In the genomic region with DNA sequence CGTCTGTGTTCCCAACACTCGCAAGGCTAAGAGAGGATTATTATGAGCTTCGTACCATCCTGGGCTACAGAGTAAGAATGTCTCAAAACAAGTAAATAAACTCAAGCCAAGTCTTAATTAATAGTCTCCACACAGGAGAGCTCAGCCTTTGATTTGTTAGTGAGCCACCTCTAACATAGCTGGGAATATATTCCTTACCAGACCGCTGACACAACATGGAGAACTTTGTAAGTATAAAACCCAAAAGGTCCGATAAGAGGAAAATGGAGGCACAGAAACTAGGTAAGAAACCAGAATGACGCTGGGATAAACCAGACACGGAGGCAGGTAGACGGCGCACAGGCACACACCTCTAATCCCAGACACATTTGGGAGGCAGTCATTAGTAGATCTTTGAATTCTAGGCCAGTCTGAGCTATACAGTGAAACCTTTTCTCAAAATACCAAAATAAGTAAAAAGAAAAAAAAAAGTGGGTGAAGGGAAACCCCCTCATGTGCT, we compare ENCODE assay signal across 9 mouse cellular contexts. TPM values are rescaled to one million over a fixed set of nuclear protein-coding genes. Genes with fewer than 3 reads are reported as not detected.
DNase-seq lines count a peak whose midpoint lies in the region; TF ChIP-seq lines count a peak whose summit lies in the region.
"Had no signal": no experiment of that assay in that cellular context is flagged by ENCODE, and none has a peak within 500 bp of the region (broad histone marks: within the 10 kb centered on the region; RNA-seq: fewer than 3 reads in every experiment).

No protein-coding gene starts in this region.

- peaks cover 13% of the 10 kb centered on the region for H3K79me2 ChIP-seq in liver, adult 2 months (ENCODE audit: control insufficient read depth, insufficient read depth, low read length)
- H3K79me2 ChIP-seq in macrophage (ENCODE audit: inconsistent target): peaks cover 93% of the 10 kb centered on the region

- H3K9ac ChIP-seq in liver, adult 2 months (ENCODE audit: low read depth, low read length): peak overlapping the region; percentile 61

- TF ChIP-seq CTCF in liver, adult 2 months (IDR thresholded peaks at IDR 0.05; ENCODE audit: low read depth, low read length): no peak

- no peak for TF ChIP-seq POLR2A in liver, adult 2 months (IDR thresholded peaks at IDR 0.05; ENCODE audit: extremely low read depth, insufficient read depth, low read length)

- peak overlapping the region; percentile 69 for H3K27ac ChIP-seq in liver, adult 2 months (replicated peaks; ENCODE audit: insufficient read depth, low read depth, low read length)
- H3K27ac ChIP-seq in brown adipose tissue, adult 24 weeks (replicated peaks; ENCODE audit: low read depth, low read length): peak overlapping the region; percentile 100
- peak overlapping the region; percentile 100 for H3K27ac ChIP-seq in macrophage

- H3K36me3 ChIP-seq in liver, adult 2 months (ENCODE audit: control insufficient read depth, insufficient read depth, low read length): no peaks in the 10 kb centered on the region
- no peaks in the 10 kb centered on the region for H3K36me3 ChIP-seq in macrophage (ENCODE audit: inconsistent target)

- H3K27me3 ChIP-seq in liver, adult 2 months (ENCODE audit: control insufficient read depth, insufficient read depth, low read length): no peaks in the 10 kb centered on the region

- peaks cover 15% of the 10 kb centered on the region for H3K4me1 ChIP-seq in liver, adult 2 months (ENCODE audit: control insufficient read depth, insufficient read depth, low read length)
- peaks cover 7% of the 10 kb centered on the region; the same call in 1 of the 2 replicates for H3K4me1 ChIP-seq in brown adipose tissue, adult 24 weeks (ENCODE audit: control insufficient read depth, insufficient read depth, insufficient read length, low read length)

- WGBS in liver, adult 2 months: 27% methylated on average over 9 of the region's 9 CpGs
- WGBS in macrophage (ENCODE audit: missing documents): 79% methylated on average over 9 of the region's 9 CpGs

- peak overlapping the region; percentile 27 for H3K4me3 ChIP-seq in liver, adult 2 months (ENCODE audit: insufficient read depth, low read depth, low read length)
- H3K4me3 ChIP-seq in brown adipose tissue, adult 24 weeks (ENCODE audit: insufficient read depth, low read depth, low read length): peak overlapping the region; percentile 67
- H3K4me3 ChIP-seq in macrophage (ENCODE audit: inconsistent target): peak overlapping the region; percentile 98

- peak; percentile 5 for DNase-seq in gastrocnemius, postnatal 25 days
- no peak for DNase-seq in gastrocnemius, postnatal 10 days
- DNase-seq in liver, adult 2 months (ENCODE audit: extremely low read depth, low read depth, low spot score): peak; percentile 71
- no peak for DNase-seq in liver
- DNase-seq in cerebellum, adult 11 months: no peak
- no peak for DNase-seq in cerebellum, adult 9-10 months
- DNase-seq: gastrocnemius, postnatal 14 days had no signal

RNA-seq across cellular contexts. Expression of gene Frmd8, which starts 34.1 kb away (rescaled TPM):
- total RNA-seq in gastrocnemius, postnatal 25 days (2021): 1 to 10 TPM; 3.7 to 6.4 TPM
- 10 to 100 TPM in 1 of 2 experiments, 1 to 10 TPM in 1; 7.4 to 10.3 TPM for total RNA-seq in gastrocnemius, postnatal 10 days (2021)
- total RNA-seq in liver, adult 2 months (2014; rRNA removed): 5.2 and 5.9 TPM in 2 replicates
- 10.3 and 14.2 TPM in 2 replicates for polyA plus RNA-seq in liver, adult 2 months (2012; rRNA removed)
- 6.6 and 7.0 TPM in 2 replicates for polyA plus RNA-seq in brown adipose tissue, adult 24 weeks (2012; ENCODE audit: insufficient read depth, insufficient read length, missing spikeins)
- 10 to 100 TPM in 20 of 26 experiments, 1 to 10 TPM in 6; 4.2 to 72.2 (median 26.5) TPM for total RNA-seq in macrophage (2018; cell fraction: chromatin; rRNA removed)
- total RNA-seq in macrophage (2018; cell fraction: cytosol; rRNA removed): 10 to 100 TPM; 14.6 to 30.6 (median 23.5) TPM
- total RNA-seq in macrophage (2018; cell fraction: nucleus; rRNA removed): 10 to 100 TPM in 25 of 26 experiments, 1 to 10 TPM in 1; 8.8 to 44.5 (median 22.9) TPM
- 8.1 to 26.2 TPM (median 19.8 TPM) in 3 replicates for polyA plus RNA-seq in macrophage (2018)

RNA-seq across cellular contexts. Expression of gene Slc25a45, which starts 36.7 kb away (rescaled TPM):
- total RNA-seq in gastrocnemius, postnatal 25 days (2021): 1 to 10 TPM in 1 of 2 experiments, under 1 TPM in 1; 0.59 to 1.3 TPM
- 1 to 10 TPM; 2.6 to 3.5 TPM for total RNA-seq in gastrocnemius, postnatal 10 days (2021)
- total RNA-seq in liver, adult 2 months (2014; rRNA removed): 8.6 and 13.0 TPM in 2 replicates
- polyA plus RNA-seq in liver, adult 2 months (2012; rRNA removed): 52.8 and 57.7 TPM in 2 replicates
- polyA plus RNA-seq in brown adipose tissue, adult 24 weeks (2012; ENCODE audit: insufficient read depth, insufficient read length, missing spikeins): 2.3 and 2.4 TPM in 2 replicates
- 100 to 1,000 TPM in 13 of 26 experiments, 10 to 100 TPM in 11, 1 to 10 TPM in 2; 8.2 to 252 (median 93.8) TPM for total RNA-seq in macrophage (2018; cell fraction: chromatin; rRNA removed)
- 10 to 100 TPM; 23.1 to 86.6 (median 55.7) TPM for total RNA-seq in macrophage (2018; cell fraction: cytosol; rRNA removed)
- total RNA-seq in macrophage (2018; cell fraction: nucleus; rRNA removed): 100 to 1,000 TPM in 15 of 26 experiments, 10 to 100 TPM in 11; 18.0 to 263 (median 107) TPM
- 44.6 to 74.8 TPM (median 53.2 TPM) in 3 replicates for polyA plus RNA-seq in macrophage (2018)

RNA-seq across cellular contexts. Expression of gene Tigd3, which starts 53.0 kb away (rescaled TPM):
- under 1 TPM; 0.15 to 0.35 TPM for total RNA-seq in gastrocnemius, postnatal 25 days (2021)
- under 1 TPM; 0.82 to 0.95 TPM for total RNA-seq in gastrocnemius, postnatal 10 days (2021)
- 0.18 and 0.27 TPM in 2 replicates for total RNA-seq in liver, adult 2 months (2014; rRNA removed)
- 0.16 and 0.24 TPM in 2 replicates for polyA plus RNA-seq in liver, adult 2 months (2012; rRNA removed)
- not detected in 2 replicates for polyA plus RNA-seq in brown adipose tissue, adult 24 weeks (2012; ENCODE audit: insufficient read depth, insufficient read length, missing spikeins)
- total RNA-seq in macrophage (2018; cell fraction: chromatin; rRNA removed): 1 to 10 TPM; 1.4 to 4.4 (median 2.5) TPM
- under 1 TPM in 24 of 26 experiments, not detected in 2; 0.07 to 0.34 (median 0.16) TPM for total RNA-seq in macrophage (2018; cell fraction: cytosol; rRNA removed)
- 1 to 10 TPM in 25 of 26 experiments, under 1 TPM in 1; 0.81 to 6.3 (median 2.3) TPM for total RNA-seq in macrophage (2018; cell fraction: nucleus; rRNA removed)
- polyA plus RNA-seq in macrophage (2018): 0.16 to 0.59 TPM (median 0.16 TPM) in 3 replicates

Comparison
In these comparisons a context has a peak if more than half of its experiments do, and no peak if none do; other contexts are left out.
1. DNase-seq: peak in gastrocnemius, postnatal 25 days (single experiment) and liver, adult 2 months (single experiment); none in gastrocnemius, postnatal 10 days (single experiment), liver (single experiment), cerebellum, adult 11 months (single experiment) and cerebellum, adult 9-10 months (single experiment).
2. H3K4me3 ChIP-seq: peak in every context shown above with its lines; median percentile 98 in macrophage; 67 in brown adipose tissue, adult 24 weeks; 27 in liver, adult 2 months.
3. Peak in every context shown above with its lines, with median percentiles within 50 percentile points of each other: H3K27ac ChIP-seq.